Mouse (Mus musculus): ENCODE results near the gene Ms4a4b. TPM values are rescaled to one million over a fixed set of nuclear protein-coding genes. Genes with fewer than 3 reads are reported as not detected.

Gene Ms4a4b
- polyA plus RNA-seq, 1 experiment from 2014 or later = not detected

- Histone ChIP-seq H3K9ac (ENCODE audit: low read length) (no peak overlapping the region), H3K27me3 (ENCODE audit: control insufficient read depth, insufficient read depth, low read length) (no peaks in the 10 kb centered on the region), H3K27ac (ENCODE audit: low read depth, low read length) (no peak overlapping the region), H3K9me3 (ENCODE audit: control insufficient read depth, low read length) (no peaks in the 10 kb centered on the region), H3K36me3 (ENCODE audit: control insufficient read depth, insufficient read depth, low read length) (no peaks in the 10 kb centered on the region), H3K4me2 (no peak overlapping the region), H3K4me3 (ENCODE audit: low read depth, low read length) (no peak overlapping the region), H3K4me1 (ENCODE audit: control insufficient read depth, insufficient read depth, low read length) (no peaks in the 10 kb centered on the region)
- DNase-seq (ENCODE audit: low spot score, missing footprints) = no peak
- ATAC-seq (ENCODE audit: low FRiP score) = no peak
- 93% methylated on average over 2 of the region's 2 CpGs for WGBS
Measured at GRCm38 (mm10) chr19:11482684-11483083, 39.3 kb downstream of the Ms4a4b start.

GRCm38 (mm10) chr19:11483941-11484340 is 40.6 kb downstream of the Ms4a4b start:
- ATAC-seq (ENCODE audit: low FRiP score) = no peak

GRCm38 (mm10) chr19:11484388-11484787 is 41.0 kb downstream of the Ms4a4b start:
- no peaks in the 10 kb centered on the region for H3K27me3 ChIP-seq (ENCODE audit: control insufficient read depth, insufficient read depth, low read length)
- H3K4me3 ChIP-seq (ENCODE audit: low read depth, low read length) = no peak overlapping the region
- no peak overlapping the region for H3K27ac ChIP-seq (ENCODE audit: low read depth, low read length)
- no peak overlapping the region for H3K9ac ChIP-seq (ENCODE audit: low read length)
- no peak overlapping the region for H3K4me2 ChIP-seq
- ATAC-seq (ENCODE audit: low FRiP score) (no peak), DNase-seq (ENCODE audit: low spot score, missing footprints) (no peak)
- WGBS = 86% methylated on average over 3 of the region's 3 CpGs
- H3K9me3 ChIP-seq (ENCODE audit: control insufficient read depth, low read length) = no peaks in the 10 kb centered on the region
- H3K4me1 ChIP-seq (ENCODE audit: control insufficient read depth, insufficient read depth, low read length) = no peaks in the 10 kb centered on the region
- no peaks in the 10 kb centered on the region for H3K36me3 ChIP-seq (ENCODE audit: control insufficient read depth, insufficient read depth, low read length)

More at GRCm38 (mm10) chr19:11483941-11484340, 40.6 kb downstream of the Ms4a4b start:
- 83% methylated on average over 4 of the region's 4 CpGs for WGBS
- Histone ChIP-seq H3K9ac (ENCODE audit: low read length) (no peak overlapping the region), H3K4me3 (ENCODE audit: low read depth, low read length) (no peak overlapping the region), H3K4me2 (no peak overlapping the region), H3K9me3 (ENCODE audit: control insufficient read depth, low read length) (no peaks in the 10 kb centered on the region), H3K36me3 (ENCODE audit: control insufficient read depth, insufficient read depth, low read length) (no peaks in the 10 kb centered on the region), H3K27ac (ENCODE audit: low read depth, low read length) (no peak overlapping the region), H3K4me1 (ENCODE audit: control insufficient read depth, insufficient read depth, low read length) (no peaks in the 10 kb centered on the region), H3K27me3 (ENCODE audit: control insufficient read depth, insufficient read depth, low read length) (no peaks in the 10 kb centered on the region)
- DNase-seq (ENCODE audit: low spot score, missing footprints) = no peak

- Histone ChIP-seq H3K4me1 (ENCODE audit: control insufficient read depth, insufficient read depth, low read length) (no peaks in the 10 kb centered on the region), H3K4me2 (no peak overlapping the region), H3K36me3 (ENCODE audit: control insufficient read depth, insufficient read depth, low read length) (no peaks in the 10 kb centered on the region), H3K9me3 (ENCODE audit: control insufficient read depth, low read length) (no peaks in the 10 kb centered on the region), H3K27me3 (ENCODE audit: control insufficient read depth, insufficient read depth, low read length) (no peaks in the 10 kb centered on the region), H3K9ac (ENCODE audit: low read length) (no peak overlapping the region), H3K27ac (ENCODE audit: low read depth, low read length) (no peak overlapping the region), H3K4me3 (ENCODE audit: low read depth, low read length) (no peak overlapping the region)
- DNase-seq (ENCODE audit: low spot score, missing footprints) (no peak), ATAC-seq (ENCODE audit: low FRiP score) (no peak)
- WGBS = 87% methylated on average over 3 of the region's 3 CpGs
Measured at GRCm38 (mm10) chr19:11485266-11485665, 41.9 kb downstream of the Ms4a4b start.

GRCm38 (mm10) chr19:11485746-11486145 is 42.4 kb downstream of the Ms4a4b start, which contains the start of gene Gm8369:
TSS of gene Gm8369 (plus strand) at chr19:11485938.
- DNase-seq (ENCODE audit: low spot score, missing footprints) = no peak
- ATAC-seq (ENCODE audit: low FRiP score) = no peak
- Histone ChIP-seq H3K9me3 (ENCODE audit: control insufficient read depth, low read length) (no peaks in the 10 kb centered on the region), H3K4me2 (no peak within 1 kb of the TSS), H3K36me3 (ENCODE audit: control insufficient read depth, insufficient read depth, low read length) (no peaks in the 10 kb centered on the region), H3K4me1 (ENCODE audit: control insufficient read depth, insufficient read depth, low read length) (no peaks in the 10 kb centered on the region), H3K4me3 (ENCODE audit: low read depth, low read length) (no peak within 1 kb of the TSS), H3K27ac (ENCODE audit: low read depth, low read length) (no peak within 1 kb of the TSS), H3K9ac (ENCODE audit: low read length) (no peak within 1 kb of the TSS), H3K27me3 (ENCODE audit: control insufficient read depth, insufficient read depth, low read length) (no peaks in the 10 kb centered on the region)
- WGBS = 81% methylated on average over 2 of the region's 2 CpGs

GRCm38 (mm10) chr19:11486599-11486998 is 43.2 kb downstream of the Ms4a4b start:
- H3K27ac ChIP-seq (ENCODE audit: low read depth, low read length) = no peak overlapping the region
- no peaks in the 10 kb centered on the region for H3K4me1 ChIP-seq (ENCODE audit: control insufficient read depth, insufficient read depth, low read length)
- DNase-seq (ENCODE audit: low spot score, missing footprints) = no peak
- H3K9ac ChIP-seq (ENCODE audit: low read length) = no peak overlapping the region
- no peak overlapping the region for H3K4me2 ChIP-seq
- H3K4me3 ChIP-seq (ENCODE audit: low read depth, low read length) = no peak overlapping the region
- H3K27me3 ChIP-seq (ENCODE audit: control insufficient read depth, insufficient read depth, low read length) = no peaks in the 10 kb centered on the region
- 73% methylated on average over 1 of the region's 1 CpGs for WGBS
- ATAC-seq (ENCODE audit: low FRiP score) = no peak
- H3K9me3 ChIP-seq (ENCODE audit: control insufficient read depth, low read length) = no peaks in the 10 kb centered on the region
- no peaks in the 10 kb centered on the region for H3K36me3 ChIP-seq (ENCODE audit: control insufficient read depth, insufficient read depth, low read length)

- ATAC-seq (ENCODE audit: low FRiP score) (no peak), DNase-seq (ENCODE audit: low spot score, missing footprints) (no peak)
- Histone ChIP-seq H3K9me3 (ENCODE audit: control insufficient read depth, low read length) (no peaks in the 10 kb centered on the region), H3K27ac (ENCODE audit: low read depth, low read length) (no peak overlapping the region), H3K4me1 (ENCODE audit: control insufficient read depth, insufficient read depth, low read length) (no peaks in the 10 kb centered on the region), H3K4me2 (no peak overlapping the region), H3K36me3 (ENCODE audit: control insufficient read depth, insufficient read depth, low read length) (no peaks in the 10 kb centered on the region), H3K27me3 (ENCODE audit: control insufficient read depth, insufficient read depth, low read length) (no peaks in the 10 kb centered on the region), H3K9ac (ENCODE audit: low read length) (no peak overlapping the region), H3K4me3 (ENCODE audit: low read depth, low read length) (no peak overlapping the region)
- WGBS = 86% methylated on average over 4 of the region's 4 CpGs
Measured at GRCm38 (mm10) chr19:11491406-11492189, 48.2 kb downstream of the Ms4a4b start.

GRCm38 (mm10) chr19:11492671-11493070 is 49.3 kb downstream of the Ms4a4b start:
- Histone ChIP-seq H3K9ac (ENCODE audit: low read length) (no peak overlapping the region), H3K36me3 (ENCODE audit: control insufficient read depth, insufficient read depth, low read length) (no peaks in the 10 kb centered on the region), H3K4me1 (ENCODE audit: control insufficient read depth, insufficient read depth, low read length) (no peaks in the 10 kb centered on the region), H3K4me2 (no peak overlapping the region), H3K4me3 (ENCODE audit: low read depth, low read length) (no peak overlapping the region), H3K27ac (ENCODE audit: low read depth, low read length) (no peak overlapping the region), H3K27me3 (ENCODE audit: control insufficient read depth, insufficient read depth, low read length) (no peaks in the 10 kb centered on the region), H3K9me3 (ENCODE audit: control insufficient read depth, low read length) (no peaks in the 10 kb centered on the region)
- ATAC-seq (ENCODE audit: low FRiP score) = no peak
- WGBS = 70% methylated on average over 1 of the region's 1 CpGs
- no peak for DNase-seq (ENCODE audit: low spot score, missing footprints)

- no peaks in the 10 kb centered on the region for H3K36me3 ChIP-seq (ENCODE audit: control insufficient read depth, insufficient read depth, low read length)
- no peak for DNase-seq (ENCODE audit: low spot score, missing footprints)
- ATAC-seq (ENCODE audit: low FRiP score) = no peak
- no peaks in the 10 kb centered on the region for H3K27me3 ChIP-seq (ENCODE audit: control insufficient read depth, insufficient read depth, low read length)
- no peaks in the 10 kb centered on the region for H3K9me3 ChIP-seq (ENCODE audit: control insufficient read depth, low read length)
- H3K4me2 ChIP-seq = no peak overlapping the region
- H3K27ac ChIP-seq (ENCODE audit: low read depth, low read length) = no peak overlapping the region
- H3K4me1 ChIP-seq (ENCODE audit: control insufficient read depth, insufficient read depth, low read length) = no peaks in the 10 kb centered on the region
- WGBS = 92% methylated on average over 3 of the region's 3 CpGs
- no peak overlapping the region for H3K4me3 ChIP-seq (ENCODE audit: low read depth, low read length)
- no peak overlapping the region for H3K9ac ChIP-seq (ENCODE audit: low read length)
Measured at GRCm38 (mm10) chr19:11494519-11494918, 51.2 kb downstream of the Ms4a4b start.
